Mouse (Mus musculus) left cerebral cortex, adult 2 months (tissue): ENCODE data around the gene Akr7a5. TPM values are rescaled to one million over a fixed set of nuclear protein-coding genes. Genes with fewer than 3 reads are reported as not detected.

Experiments used
- DNase-seq, 2 experiments: peaks; one replicate each; pipeline ENCODE4 v3.0.0; 2021 to 2022; ENCODE audit warnings: low spot score in 2 of 2, mixed read lengths in 1 of 2; ENCODE audit errors: extremely low spot score in 1 of 2
- H3K27ac ChIP-seq: fragments of 200-600 bp; 2 replicates; pipeline ENCODE4 v1.8.1; 2022
- H3K4me3 ChIP-seq: fragments of 200-600 bp; 2 replicates; pipeline ENCODE4 v1.8.1; 2022
- CTCF ChIP-seq: fragments of 200-600 bp; IDR thresholded peaks from 2 replicates; pipeline ENCODE4 v1.8.1; 2022; ENCODE audit warnings: antibody characterized with exemption, mild to moderate bottlenecking, moderate library complexity
- intact Hi-C: fragments of 180-260 bp; cut with DNase I; formaldehyde crosslinking; loops from one replicate; pipeline ENCODE4 v1.15.1; 2025
- total RNA-seq, 2 experiments: library from RNA; stranded (reverse); gene quantifications; 2 replicates each; pipeline ENCODE4 v1.2.3; 2021

Gene Akr7a5
- total RNA-seq, 2 experiments from 2014 or later, result 27.2 to 27.9 TPM

GRCm38 (mm10) chr4:139305521-139305920 lies 5.0 kb upstream of the Akr7a5 start:
- no peak for TF ChIP-seq CTCF
- intact Hi-C loops, result no loop called here
- no peak overlapping the region for H3K4me3 ChIP-seq
- no peak overlapping the region for H3K27ac ChIP-seq
- no peak for DNase-seq

GRCm38 (mm10) chr4:139307916-139308315 lies 2.6 kb upstream of the Akr7a5 start:
- intact Hi-C loops, result no loop called here
- Histone ChIP-seq H3K27ac (no peak overlapping the region), H3K4me3 (no peak overlapping the region)
- TF ChIP-seq CTCF, result no peak
- DNase-seq, result peak in 1 of 2 experiments; percentile 8

GRCm38 (mm10) chr4:139309651-139310050 lies 893 bp upstream of the Akr7a5 start:
- Histone ChIP-seq H3K27ac (peak overlapping the region; percentile 91; the same call in 1 of the 2 replicates), H3K4me3 (peak overlapping the region; percentile 98)
- TF ChIP-seq CTCF, result peak; percentile 39
- peak in 1 of 2 experiments; percentile 9 for DNase-seq
- intact Hi-C loops, result loop anchor here (1.0 kb wide), 1 partner anchor 20 kb away; no protein-coding TSS in a partner anchor

- intact Hi-C loops, result loop anchor here (1.0 kb wide), 1 partner anchor 22 kb away; no protein-coding TSS in a partner anchor
- TF ChIP-seq CTCF, result no peak; the same call in 1 of the 2 replicates
- Histone ChIP-seq H3K4me3 (peak overlapping the region; percentile 98), H3K27ac (peak overlapping the region; percentile 91)
- peak in 1 of 2 experiments; percentile 5 for DNase-seq
Measured at GRCm38 (mm10) chr4:139310899-139311701, 556 bp downstream of the Akr7a5 start.

GRCm38 (mm10) chr4:139311707-139312106 lies 1.2 kb downstream of the Akr7a5 start:
- intact Hi-C loops, result no loop called here
- no peak for TF ChIP-seq CTCF
- DNase-seq, result no peak

GRCm38 (mm10) chr4:139312632-139313031 lies 2.1 kb downstream of the Akr7a5 start:
- TF ChIP-seq CTCF, result peak; percentile 60
- DNase-seq, result peak in 1 of 2 experiments; percentile 7
- Histone ChIP-seq H3K4me3 (no peak overlapping the region), H3K27ac (no peak overlapping the region)
- intact Hi-C loops, result no loop called here

More at GRCm38 (mm10) chr4:139311707-139312106, 1.2 kb downstream of the Akr7a5 start:
- H3K27ac ChIP-seq, result no peak overlapping the region
- peak overlapping the region; percentile 98 for H3K4me3 ChIP-seq

GRCm38 (mm10) chr4:139318449-139318848 lies 7.9 kb downstream of the Akr7a5 start:
- no peak for TF ChIP-seq CTCF
- intact Hi-C loops, result no loop called here
- Histone ChIP-seq H3K27ac (no peak overlapping the region), H3K4me3 (no peak overlapping the region)
- no peak for DNase-seq

- Histone ChIP-seq H3K4me3 (no peak overlapping the region), H3K27ac (no peak overlapping the region)
- no peak for DNase-seq
- TF ChIP-seq CTCF, result no peak
- intact Hi-C loops, result no loop called here
Measured at GRCm38 (mm10) chr4:139319740-139320139, 9.2 kb downstream of the Akr7a5 start.

- peak in 1 of 2 experiments; percentile 29 for DNase-seq
- TF ChIP-seq CTCF, result peak; percentile 51
- no peak overlapping the region for H3K4me3 ChIP-seq
- intact Hi-C loops, result loop anchor here (10.0 kb wide), 1 partner anchor 406 kb away; no protein-coding TSS in a partner anchor
- no peak overlapping the region for H3K27ac ChIP-seq
Measured at GRCm38 (mm10) chr4:139330605-139331004, 20.1 kb downstream of the Akr7a5 start.

- DNase-seq, result no peak
- Histone ChIP-seq H3K4me3 (no peak overlapping the region), H3K27ac (no peak overlapping the region)
- TF ChIP-seq CTCF, result no peak
- intact Hi-C loops, result loop anchor here (10.0 kb wide), 1 partner anchor 410 kb away; no protein-coding TSS in a partner anchor
Measured at GRCm38 (mm10) chr4:139334631-139335295, 24.2 kb downstream of the Akr7a5 start.

- intact Hi-C loops, result loop anchor here (10.0 kb wide), 1 partner anchor 411 kb away; no protein-coding TSS in a partner anchor
- Histone ChIP-seq H3K4me3 (no peak overlapping the region), H3K27ac (no peak overlapping the region)
- TF ChIP-seq CTCF, result no peak
- DNase-seq, result no peak
Measured at GRCm38 (mm10) chr4:139335507-139335906, 25.0 kb downstream of the Akr7a5 start.

- Histone ChIP-seq H3K27ac (no peak overlapping the region), H3K4me3 (no peak overlapping the region)
- intact Hi-C loops, result loop anchor here (2.0 to 10.0 kb wide), 2 partner anchors 250 to 412 kb away; no protein-coding TSS in a partner anchor
- DNase-seq, result peak; percentile 49 to 68
- TF ChIP-seq CTCF, result peak; percentile 69
Measured at GRCm38 (mm10) chr4:139336822-139337483, 26.4 kb downstream of the Akr7a5 start.
